Mouse (Mus musculus) C2C12 (cell line): ENCODE measurements around the gene Cacna1a.

ENCODE experiments used
- CTCF ChIP-seq: IDR thresholded peaks from one replicate; pipeline ENCODE4 v1.5.1; 2011; ENCODE audit not compliant: control insufficient read depth, insufficient read depth, insufficient read length
- MYOG ChIP-seq: IDR thresholded peaks from one replicate; pipeline ENCODE4 v1.6.1; 2011; ENCODE audit not compliant: control insufficient read depth, insufficient read length; ENCODE audit errors: extremely low read depth

DNA sequence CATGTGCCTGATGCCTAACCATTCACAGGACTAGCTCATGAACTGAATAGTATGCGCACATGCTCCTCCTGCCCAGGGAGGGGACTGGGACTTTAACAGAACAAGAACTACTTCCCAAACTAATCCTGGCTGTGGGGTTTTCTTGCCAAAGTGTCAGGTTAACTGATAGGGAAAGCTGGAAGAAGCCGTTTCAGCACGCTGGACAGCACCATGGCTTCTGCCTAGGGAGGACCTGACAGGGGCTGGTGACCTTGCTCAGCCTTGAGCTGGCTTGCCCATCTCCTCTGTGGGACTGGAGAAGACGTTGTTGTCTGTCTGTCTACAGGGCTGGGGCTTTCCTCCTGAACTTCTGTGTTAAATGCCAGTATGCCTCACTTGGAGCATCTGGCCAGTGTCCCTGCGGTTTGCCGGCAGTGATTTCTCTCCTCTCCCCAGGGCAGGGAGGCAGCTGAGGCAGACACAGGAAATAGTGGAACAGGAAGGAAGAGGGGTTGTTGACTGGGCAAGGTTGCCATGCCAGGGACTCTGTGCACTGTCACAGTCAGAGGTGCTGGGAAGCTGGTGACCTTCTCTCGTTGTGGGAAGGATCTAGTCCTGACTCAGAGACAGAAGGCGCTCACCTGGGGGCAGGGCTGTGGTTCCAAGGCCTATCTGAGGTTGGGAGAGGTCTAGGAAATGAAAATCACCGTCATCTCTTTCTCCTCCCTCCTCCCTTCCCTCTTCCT, 83.2 kb downstream of the Cacna1a start:
- TF ChIP-seq CTCF (no peak), MYOG (no peak)
